Mouse (Mus musculus): ENCODE results near the gene Tcf25. TPM values are rescaled to one million over a fixed set of nuclear protein-coding genes. Genes with fewer than 3 reads are reported as not detected.
"Not testable (repeated sequence)": the region's sequence is repeated elsewhere in the genome, so short reads cannot be mapped to it uniquely, and the experiment has no call there.

Gene Tcf25
- polyA plus RNA-seq, 1 experiment from 2014 or later: 63.6 TPM

DNA sequence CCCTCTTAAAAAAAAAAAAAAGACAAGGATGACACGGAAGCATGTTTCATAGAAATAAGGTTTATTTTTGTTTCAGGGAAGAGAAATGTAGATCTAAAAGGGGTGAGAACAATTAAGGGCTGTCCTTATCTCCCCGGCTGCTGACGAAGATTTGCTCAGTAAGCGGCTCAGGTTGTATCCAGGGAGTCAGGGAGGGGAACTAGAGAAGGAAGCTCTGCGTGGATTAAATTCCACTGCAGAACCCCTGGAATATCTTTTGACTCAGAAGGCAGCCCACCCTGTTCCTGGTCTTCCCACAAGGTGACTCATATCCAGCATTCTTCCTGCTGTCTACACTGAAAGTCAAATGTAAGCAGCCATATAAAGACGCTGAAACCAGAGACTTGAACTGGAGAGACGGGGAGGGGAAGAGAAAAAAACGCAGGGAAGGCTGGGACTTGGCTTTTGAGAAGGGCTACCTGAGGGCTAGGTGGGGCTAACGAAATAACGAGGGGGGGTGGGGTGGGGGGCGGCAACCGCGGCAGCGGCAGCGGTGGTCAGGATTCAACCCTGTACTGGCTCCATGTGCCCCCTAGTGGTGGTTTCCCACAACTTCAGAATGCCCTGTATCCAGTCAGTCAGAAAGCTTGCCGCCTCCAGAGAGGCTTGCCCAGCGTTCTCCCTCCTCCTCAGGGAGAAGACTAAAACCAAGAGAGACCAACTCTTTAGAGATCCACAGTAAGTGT, 48.7 kb downstream of the Tcf25 start:
- Histone ChIP-seq H3K27me3 (no peaks in the 10 kb centered on the region), H3K4me2 (peak overlapping the region; percentile 51), H3K9me3 (replicated peaks) (peaks cover 10% of the 10 kb centered on the region), H3K36me3 (no peaks in the 10 kb centered on the region), H3K9ac (no peak overlapping the region), H3K4me1 (replicated peaks) (peaks cover 21% of the 10 kb centered on the region), H3K27ac (no peak overlapping the region), H3K4me3 (replicated peaks) (peak overlapping the region; percentile 21)
- peak; percentile 60; the same call in 1 of the 2 replicates for ATAC-seq (ENCODE audit: low read depth)
- WGBS (ENCODE audit: insufficient replicate concordance): 2% methylated on average over 17 of the region's 17 CpGs
- peak; percentile 57 for DNase-seq

DNA sequence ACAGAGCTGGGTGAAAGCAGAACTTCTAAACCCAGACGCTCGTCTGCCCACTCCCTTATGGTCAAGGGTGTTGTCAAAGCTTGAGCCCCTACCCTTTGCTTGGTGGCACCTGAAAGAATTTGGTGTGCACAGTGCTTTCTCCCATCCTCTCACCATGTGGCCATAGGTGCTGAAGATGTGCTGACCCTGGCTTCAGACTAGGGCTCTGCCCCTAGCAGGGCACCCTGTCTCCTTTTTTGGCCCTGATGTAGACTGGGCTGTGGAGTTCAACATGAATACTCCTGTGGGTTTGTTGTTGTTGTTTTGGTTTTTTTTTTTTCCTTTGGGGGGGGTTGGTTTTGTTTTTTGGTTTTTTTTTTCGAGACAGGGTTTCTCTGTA, 49.2 kb downstream of the Tcf25 start:
- DNase-seq (no peak), ATAC-seq (ENCODE audit: low read depth) (peak; percentile 39; the same call in 1 of the 2 replicates)
- no peaks in the 10 kb centered on the region; the same call in 1 of the 2 replicates for H3K36me3 ChIP-seq
- 10% methylated on average over 3 of the region's 3 CpGs for WGBS (ENCODE audit: insufficient replicate concordance)
- no peak overlapping the region for H3K9ac ChIP-seq
- H3K27ac ChIP-seq: no peak overlapping the region
- peaks cover 16% of the 10 kb centered on the region for H3K4me1 ChIP-seq (replicated peaks)
- H3K4me2 ChIP-seq: peak overlapping the region; percentile 51
- no peaks in the 10 kb centered on the region for H3K27me3 ChIP-seq
- H3K9me3 ChIP-seq (replicated peaks): peaks cover 16% of the 10 kb centered on the region
- no peak overlapping the region for H3K4me3 ChIP-seq (replicated peaks)

DNA sequence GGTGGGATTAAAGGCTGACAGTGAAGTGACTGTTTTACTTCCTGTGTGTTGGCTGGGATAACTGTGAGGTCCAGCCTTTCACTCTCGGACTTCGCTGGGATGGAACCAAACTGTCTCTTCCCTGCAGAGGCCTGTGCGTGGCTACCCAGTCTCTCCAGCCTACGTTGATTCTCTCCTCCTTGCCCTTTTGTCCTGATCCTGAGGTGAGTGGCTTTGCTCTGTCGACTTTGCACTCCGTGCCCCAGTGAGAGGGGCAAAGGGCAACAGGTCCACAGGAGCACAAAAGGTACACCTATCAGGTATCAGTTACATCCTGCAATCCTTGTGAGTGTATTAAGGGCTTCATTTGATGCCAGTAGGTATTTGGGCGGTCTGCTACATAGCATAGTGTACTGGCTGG, 49.9 kb downstream of the Tcf25 start, which contains the start of gene Def8:
TSS of gene Def8 (plus strand) at position 87 of the 400 bp plus-strand sequence.
- H3K4me3 ChIP-seq (replicated peaks): peak within 1 kb of the TSS; percentile 21
- H3K27me3 ChIP-seq: no peaks in the 10 kb centered on the region
- peaks cover 22% of the 10 kb centered on the region for H3K9me3 ChIP-seq (replicated peaks)
- DNase-seq (no peak), ATAC-seq (ENCODE audit: low read depth) (no peak)
- H3K36me3 ChIP-seq: peaks cover 4% of the 10 kb centered on the region; the same call in 1 of the 2 replicates
- H3K9ac ChIP-seq: no peak within 1 kb of the TSS
- H3K27ac ChIP-seq: no peak within 1 kb of the TSS
- peaks cover 13% of the 10 kb centered on the region for H3K4me1 ChIP-seq (replicated peaks)
- WGBS (ENCODE audit: insufficient replicate concordance): 66% methylated on average over 7 of the region's 7 CpGs
- peak within 1 kb of the TSS; percentile 51 for H3K4me2 ChIP-seq

DNA sequence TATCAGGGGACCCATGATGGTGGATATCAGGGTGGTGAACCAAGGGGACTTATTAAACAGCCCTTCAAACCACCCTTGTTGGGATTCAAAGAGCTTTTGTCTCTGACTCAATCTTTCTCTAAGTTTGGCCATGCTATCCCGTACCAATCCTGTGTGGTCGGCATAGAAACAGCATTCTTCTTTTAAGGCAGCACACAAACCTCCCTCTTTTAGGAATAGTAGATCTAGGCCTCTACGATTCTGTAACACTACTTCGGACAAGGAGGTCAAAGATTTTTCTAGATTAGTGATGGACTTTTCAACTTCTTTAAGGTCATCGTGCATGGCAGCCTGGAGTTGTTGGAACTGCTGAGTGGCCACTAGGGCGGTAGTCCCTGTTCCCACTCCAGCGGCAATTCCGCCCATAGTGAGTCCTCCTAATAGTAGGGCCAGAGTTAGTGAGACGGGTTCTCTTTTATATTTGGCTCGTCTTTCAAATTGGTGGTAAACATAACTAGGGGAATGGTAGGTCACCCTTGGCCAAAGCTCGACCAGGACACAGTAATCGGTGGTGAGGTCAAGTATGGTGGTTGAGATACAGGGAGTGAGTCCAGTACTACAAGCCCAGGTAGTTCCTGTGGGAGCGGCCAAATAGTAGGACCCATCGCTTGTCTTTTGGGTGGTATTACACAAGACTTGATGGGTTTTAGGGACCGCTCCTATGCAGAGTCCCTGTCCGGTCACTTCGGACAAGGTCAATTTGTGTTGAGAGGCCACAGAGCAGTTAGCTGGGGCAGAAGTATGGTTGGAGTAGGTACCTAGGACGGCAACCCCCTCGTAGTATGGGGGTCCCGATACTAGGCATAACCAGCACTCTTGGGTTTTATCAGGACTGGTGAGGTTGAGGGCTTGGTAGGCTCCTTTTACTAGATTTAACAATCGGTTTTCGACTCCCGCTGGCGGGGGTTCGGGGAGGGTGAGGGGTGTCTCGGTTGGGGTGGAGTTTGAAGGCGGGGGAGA, 53.3 kb downstream of the Tcf25 start:
- H3K36me3 ChIP-seq: peaks cover 8% of the 10 kb centered on the region; the same call in 1 of the 2 replicates
- H3K4me2 ChIP-seq: no peak overlapping the region
- no peak overlapping the region for H3K4me3 ChIP-seq (replicated peaks)
- DNase-seq (no peak), ATAC-seq (ENCODE audit: low read depth) (no peak)
- peaks cover 50% of the 10 kb centered on the region for H3K9me3 ChIP-seq (replicated peaks)
- no peak overlapping the region for H3K27ac ChIP-seq
- 86% methylated on average over 27 of the region's 27 CpGs for WGBS (ENCODE audit: insufficient replicate concordance)
- H3K9ac ChIP-seq: no peak overlapping the region
- H3K27me3 ChIP-seq: no peaks in the 10 kb centered on the region
- H3K4me1 ChIP-seq (replicated peaks): peaks cover 7% of the 10 kb centered on the region

DNA sequence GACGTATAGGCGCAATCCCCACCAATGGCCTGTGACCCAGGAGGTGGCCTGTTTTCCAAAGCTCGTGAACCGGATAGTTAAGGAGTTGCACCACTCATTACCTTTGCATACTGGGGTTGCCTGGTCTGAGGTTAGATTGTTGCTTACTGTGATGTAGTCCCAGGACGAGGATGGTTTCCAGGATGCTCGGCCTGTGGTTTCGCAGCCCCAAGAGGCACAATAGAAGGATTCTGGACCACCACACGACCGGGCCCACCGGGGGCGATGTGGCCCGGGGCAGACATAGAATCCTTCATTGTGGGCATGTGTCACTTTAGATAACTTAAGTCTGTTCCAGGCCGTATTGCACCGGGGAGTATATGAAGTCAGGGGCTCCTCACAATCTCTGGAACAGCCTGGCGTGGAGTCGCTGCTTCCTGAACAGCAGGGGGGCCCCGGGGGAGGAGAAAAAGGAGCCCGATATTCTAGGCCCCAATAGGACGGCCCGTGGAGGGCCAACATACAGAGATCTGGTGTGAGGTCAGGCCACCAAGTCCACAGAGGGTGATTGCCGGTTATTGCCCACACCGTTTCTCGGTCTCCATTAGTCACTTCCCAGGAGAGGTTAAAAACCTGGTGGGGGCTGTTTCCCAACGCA, 54.2 kb downstream of the Tcf25 start:
- no peaks in the 10 kb centered on the region for H3K27me3 ChIP-seq
- H3K36me3 ChIP-seq: peaks cover 8% of the 10 kb centered on the region; the same call in 1 of the 2 replicates
- DNase-seq (no peak), ATAC-seq (ENCODE audit: low read depth) (no peak)
- H3K4me3 ChIP-seq (replicated peaks): no peak overlapping the region
- H3K4me1 ChIP-seq (replicated peaks): peaks cover 1% of the 10 kb centered on the region; the same call in 1 of the 2 replicates
- H3K9ac ChIP-seq: no peak overlapping the region
- H3K27ac ChIP-seq: no peak overlapping the region
- no peak overlapping the region for H3K4me2 ChIP-seq
- WGBS (ENCODE audit: insufficient replicate concordance): 86% methylated on average over 24 of the region's 24 CpGs
- H3K9me3 ChIP-seq (replicated peaks): peaks cover 59% of the 10 kb centered on the region

DNA sequence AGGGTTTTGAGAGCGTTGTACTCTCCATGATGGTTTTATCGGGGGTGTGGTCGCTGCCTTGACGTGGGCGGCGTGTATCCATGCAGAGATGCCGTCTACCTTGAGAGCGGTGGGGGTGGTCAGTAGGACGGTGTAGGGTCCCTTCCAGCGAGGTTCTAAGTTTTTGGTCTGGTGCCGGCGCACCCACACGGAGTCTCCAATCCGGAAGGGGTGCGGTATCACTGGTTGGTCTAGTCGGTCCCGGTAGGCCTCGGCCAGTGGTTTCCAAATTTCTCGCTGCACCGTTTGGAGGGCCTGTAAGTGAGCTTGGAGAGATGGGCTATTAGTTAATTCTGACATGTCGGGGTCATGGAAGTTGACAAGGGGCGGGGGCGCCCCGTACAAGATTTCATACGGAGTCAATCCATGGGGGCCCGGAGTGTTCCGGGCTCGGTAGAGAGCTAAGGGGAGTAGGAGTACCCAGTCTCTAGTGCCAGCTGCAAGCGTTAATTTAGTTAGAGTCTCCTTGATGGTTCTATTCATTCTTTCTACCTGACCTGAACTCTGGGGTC, 54.9 kb downstream of the Tcf25 start:
- H3K4me1 ChIP-seq (replicated peaks): no peaks in the 10 kb centered on the region
- DNase-seq: no peak
- no peak for ATAC-seq (ENCODE audit: low read depth)
- no peak overlapping the region for H3K9ac ChIP-seq
- no peaks in the 10 kb centered on the region for H3K27me3 ChIP-seq
- no peak overlapping the region for H3K4me3 ChIP-seq (replicated peaks)
- H3K9me3 ChIP-seq (replicated peaks): peaks cover 65% of the 10 kb centered on the region
- H3K4me2 ChIP-seq: no peak overlapping the region
- no peak overlapping the region for H3K27ac ChIP-seq
- H3K36me3 ChIP-seq: peaks cover 8% of the 10 kb centered on the region; the same call in 1 of the 2 replicates
- WGBS (ENCODE audit: insufficient replicate concordance): 91% methylated on average over 29 of the region's 29 CpGs

DNA sequence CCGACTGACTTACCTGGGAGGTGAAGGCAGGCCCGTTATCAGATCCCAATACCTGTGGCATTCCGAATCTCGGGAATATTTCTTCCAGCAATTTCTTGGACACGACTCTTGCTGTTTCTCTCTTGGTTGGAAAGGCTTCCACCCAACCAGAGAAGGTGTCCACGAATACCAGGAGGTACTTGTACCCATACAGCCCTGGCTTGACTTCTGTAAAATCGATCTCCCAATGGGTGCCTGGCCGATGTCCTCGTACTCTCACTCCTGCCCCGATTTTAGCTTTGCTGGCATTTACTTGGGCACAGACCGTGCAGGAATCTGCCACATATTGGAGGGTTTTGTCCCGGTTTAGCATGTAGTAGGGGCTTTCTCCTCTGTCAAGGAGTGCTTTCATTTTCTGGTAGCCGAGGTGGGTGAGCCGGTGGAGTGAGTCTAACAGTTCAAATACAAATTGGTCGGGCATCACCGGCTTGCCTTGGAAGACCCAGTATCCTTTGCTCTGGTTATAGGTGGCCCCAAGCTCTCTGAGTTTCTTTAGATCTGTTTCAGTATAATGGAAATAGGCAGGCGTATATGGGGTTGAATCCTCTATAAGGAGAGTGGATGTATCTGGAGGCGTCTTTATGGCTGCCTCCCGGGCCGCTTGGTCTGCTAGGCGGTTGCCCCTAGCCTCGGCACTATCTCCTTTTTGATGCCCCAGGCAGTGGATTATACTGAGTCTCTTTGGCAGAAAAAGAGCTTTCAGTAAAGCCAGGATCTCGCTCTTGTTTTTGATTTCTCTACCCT, 55.6 kb downstream of the Tcf25 start:
- Histone ChIP-seq H3K36me3 (peaks cover 8% of the 10 kb centered on the region; the same call in 1 of the 2 replicates), H3K9me3 (replicated peaks) (peaks cover 68% of the 10 kb centered on the region), H3K4me3 (replicated peaks) (no peak overlapping the region), H3K27me3 (no peaks in the 10 kb centered on the region), H3K9ac (no peak overlapping the region), H3K4me2 (no peak overlapping the region), H3K4me1 (replicated peaks) (no peaks in the 10 kb centered on the region), H3K27ac (no peak overlapping the region)
- WGBS (ENCODE audit: insufficient replicate concordance): 84% methylated on average over 23 of the region's 23 CpGs
- no peak for DNase-seq
- no peak for ATAC-seq (ENCODE audit: low read depth)

DNA sequence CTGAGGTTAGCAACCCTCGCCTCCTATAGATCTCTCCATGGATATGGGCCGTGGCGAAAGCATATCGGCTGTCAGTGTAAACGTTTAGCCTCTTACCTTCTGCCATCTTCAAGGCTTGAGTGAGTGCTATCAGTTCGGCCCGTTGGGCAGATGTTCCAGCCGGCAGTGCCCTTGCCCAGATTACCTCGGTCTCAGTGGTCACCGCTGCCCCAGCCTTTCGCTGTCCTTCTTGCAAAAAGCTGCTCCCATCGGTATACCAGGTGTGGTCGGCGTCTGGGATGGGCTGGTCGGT, 56.1 kb downstream of the Tcf25 start:
- H3K27ac ChIP-seq; H3K9ac ChIP-seq; DNase-seq; H3K4me1 ChIP-seq (replicated peaks); H3K36me3 ChIP-seq; H3K4me3 ChIP-seq (replicated peaks); H3K4me2 ChIP-seq; H3K27me3 ChIP-seq; ATAC-seq (ENCODE audit: low read depth): not testable (repeated sequence)
- peaks cover 68% of the 10 kb centered on the region for H3K9me3 ChIP-seq (replicated peaks)
- 86% methylated on average over 15 of the region's 15 CpGs for WGBS (ENCODE audit: insufficient replicate concordance)

DNA sequence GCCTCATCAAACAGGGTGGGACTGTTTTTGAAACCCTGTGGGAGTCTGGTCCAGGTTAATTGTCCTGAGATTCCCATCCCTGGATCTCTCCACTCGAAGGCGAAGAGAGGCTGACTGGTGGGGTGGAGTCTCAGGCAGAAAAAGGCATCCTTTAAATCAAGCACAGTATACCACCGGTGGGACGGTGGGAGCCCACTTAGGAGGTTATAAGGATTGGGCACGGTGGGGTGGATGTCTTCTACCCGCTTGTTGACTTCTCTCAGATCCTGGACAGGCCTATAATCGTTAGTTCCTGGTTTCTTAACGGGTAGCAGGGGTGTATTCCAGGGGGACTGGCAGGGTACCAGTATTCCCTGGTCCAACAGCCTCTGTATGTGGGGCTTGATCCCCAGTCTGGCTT, 57.4 kb downstream of the Tcf25 start:
- not testable (repeated sequence) for DNase-seq; H3K27me3 ChIP-seq; H3K4me1 ChIP-seq (replicated peaks); H3K9ac ChIP-seq; H3K36me3 ChIP-seq; ATAC-seq (ENCODE audit: low read depth); H3K4me2 ChIP-seq; H3K4me3 ChIP-seq (replicated peaks); H3K27ac ChIP-seq
- 72% methylated on average over 8 of the region's 8 CpGs for WGBS (ENCODE audit: insufficient replicate concordance)
- H3K9me3 ChIP-seq (replicated peaks): peaks cover 68% of the 10 kb centered on the region

DNA sequence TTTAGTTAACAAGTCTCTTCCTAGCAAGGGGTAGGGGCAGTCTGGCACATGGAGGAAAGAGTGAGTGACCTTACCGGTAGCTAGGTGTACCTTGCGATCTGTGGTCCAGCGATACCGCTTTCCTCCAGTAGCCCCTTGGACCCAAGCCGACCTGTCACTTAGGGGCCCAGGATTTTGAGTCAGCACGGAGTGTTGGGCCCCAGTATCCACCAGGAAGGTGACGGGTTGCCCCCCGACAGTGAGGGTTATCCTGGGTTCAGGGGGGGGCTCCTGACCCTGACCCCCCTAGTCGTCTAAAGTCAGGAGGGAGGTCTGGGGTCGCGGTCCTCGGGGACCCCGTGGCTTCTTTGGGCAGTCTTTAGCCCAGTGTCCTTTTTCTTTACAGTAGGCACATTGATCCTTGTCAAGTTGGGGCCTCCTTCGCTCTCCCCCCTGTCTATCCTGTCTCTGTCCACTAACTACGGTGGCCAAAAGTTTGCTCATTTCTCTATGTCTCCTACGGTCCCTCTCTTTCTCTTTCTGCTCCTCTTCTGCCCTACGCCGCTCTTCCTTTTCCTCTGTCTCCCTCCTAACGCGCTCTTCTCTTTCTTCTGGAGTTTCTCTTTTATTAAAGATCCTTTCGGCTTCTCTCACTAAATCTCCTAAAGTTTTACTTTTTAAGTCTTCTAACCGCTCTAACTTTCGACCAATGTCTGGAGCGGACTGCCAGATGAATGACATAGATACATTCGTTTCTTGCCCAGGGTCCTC, 58.2 kb downstream of the Tcf25 start:
- peaks cover 8% of the 10 kb centered on the region; the same call in 1 of the 2 replicates for H3K36me3 ChIP-seq
- H3K27me3 ChIP-seq: no peaks in the 10 kb centered on the region
- peaks cover 62% of the 10 kb centered on the region for H3K9me3 ChIP-seq (replicated peaks)
- no peak overlapping the region for H3K4me2 ChIP-seq
- DNase-seq: no peak
- WGBS (ENCODE audit: insufficient replicate concordance): 85% methylated on average over 25 of the region's 25 CpGs
- no peak overlapping the region for H3K4me3 ChIP-seq (replicated peaks)
- ATAC-seq (ENCODE audit: low read depth): no peak
- no peak overlapping the region for H3K27ac ChIP-seq
- H3K9ac ChIP-seq: no peak overlapping the region
- H3K4me1 ChIP-seq (replicated peaks): no peaks in the 10 kb centered on the region
